Mouse (Mus musculus): ENCODE data around the gene Tmem234.
"Not testable (repeated sequence)": the region's sequence is repeated elsewhere in the genome, so short reads cannot be mapped to it uniquely, and the experiment has no call there.

Gene Tmem234

DNA sequence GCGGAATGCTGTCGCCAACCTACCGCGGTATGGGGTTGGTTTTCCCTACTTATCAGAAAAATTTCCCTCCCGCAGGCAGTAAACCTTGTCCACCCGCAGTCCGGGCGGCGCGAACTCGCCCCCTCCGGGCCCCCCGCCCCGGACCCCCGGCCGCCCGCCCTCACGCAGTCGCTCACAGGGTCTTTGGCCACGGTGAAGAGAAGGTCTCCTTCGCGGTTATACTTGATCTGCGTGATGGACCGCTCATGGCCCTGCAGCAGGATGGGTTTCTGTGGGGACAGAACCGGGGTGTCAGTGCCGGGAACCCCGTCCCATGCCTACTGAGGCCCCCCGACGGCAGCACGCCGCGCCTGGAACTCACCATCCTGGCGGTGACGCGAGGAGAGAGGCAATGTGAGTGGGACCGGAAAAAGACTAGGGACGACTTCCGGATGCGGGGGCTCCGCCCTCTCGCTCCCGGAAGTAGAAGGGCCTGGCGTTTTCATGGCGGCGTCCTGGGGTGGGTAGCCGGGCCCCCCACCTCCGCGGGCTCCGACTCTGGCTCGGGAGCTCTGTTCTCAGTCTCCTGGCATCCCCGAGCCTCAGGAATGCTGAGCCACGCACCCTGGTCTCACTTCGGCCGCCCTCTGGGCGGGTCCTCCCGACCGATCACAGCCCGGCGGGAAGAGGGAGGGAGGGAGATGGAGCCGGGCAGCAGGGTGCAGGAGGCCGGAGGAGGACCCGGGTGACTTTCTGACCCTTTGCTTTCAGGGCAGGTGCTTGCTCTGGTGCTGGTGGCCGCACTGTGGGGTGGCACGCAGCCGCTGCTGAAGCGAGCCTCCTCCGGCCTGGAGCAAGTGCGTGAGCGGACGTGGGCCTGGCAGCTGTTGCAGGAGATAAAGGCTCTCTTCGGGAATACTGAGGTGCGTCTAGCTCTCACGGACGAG is at the start of gene Tmem234, which contains the start of gene Eif3i:
Tmem234 (plus strand) TSS at position 436 of the 926 bp plus-strand sequence.
Eif3i (minus strand) TSS at position 416 of the 926 bp plus-strand sequence.
- DNase-seq (ENCODE audit: low read depth, low spot score), result peak; percentile 59

DNA sequence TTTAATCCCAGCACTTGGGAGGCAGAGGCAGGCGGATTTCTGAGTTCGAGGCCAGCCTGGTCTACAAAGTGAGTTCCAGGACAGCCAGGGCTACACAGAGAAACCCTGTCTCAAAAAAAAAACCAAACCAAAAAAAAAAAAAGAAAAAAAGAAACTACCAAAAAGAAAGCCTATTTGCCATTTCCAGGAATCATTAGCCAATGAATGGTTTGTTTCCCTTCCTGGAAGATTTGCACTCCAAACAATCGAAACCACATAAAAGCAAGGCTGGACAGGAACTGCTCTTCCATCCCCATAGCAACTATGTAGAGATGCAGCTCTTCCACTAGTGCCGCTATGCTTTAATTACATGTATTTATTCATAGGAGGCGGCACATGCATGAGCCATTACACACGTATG is 46.0 kb upstream of the Tmem234 start:
- not testable (repeated sequence) for DNase-seq (ENCODE audit: low read depth, low spot score)

DNA sequence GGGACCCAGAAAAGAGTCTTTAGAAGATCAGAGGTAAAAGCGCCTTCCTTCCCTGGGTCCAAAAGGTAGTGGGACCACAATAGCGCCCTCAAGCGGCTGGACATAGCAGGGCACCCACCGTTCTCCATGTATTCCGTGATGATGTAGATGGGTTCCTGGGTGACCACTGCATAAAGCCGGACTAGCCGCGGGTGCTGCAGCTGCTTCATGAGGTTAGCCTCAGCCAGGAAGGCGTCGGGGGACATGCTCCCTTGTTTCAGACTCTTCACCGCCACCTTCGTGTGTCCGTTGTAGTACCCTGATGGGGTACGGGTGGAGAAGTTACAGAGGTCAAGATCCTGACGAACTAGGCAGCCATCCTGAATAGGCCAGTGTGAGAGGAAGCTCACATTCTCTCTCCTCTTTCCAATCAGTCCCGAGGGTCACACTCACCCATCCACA is 45.0 kb upstream of the Tmem234 start:
- no peak for DNase-seq (ENCODE audit: low read depth, low spot score)

DNA sequence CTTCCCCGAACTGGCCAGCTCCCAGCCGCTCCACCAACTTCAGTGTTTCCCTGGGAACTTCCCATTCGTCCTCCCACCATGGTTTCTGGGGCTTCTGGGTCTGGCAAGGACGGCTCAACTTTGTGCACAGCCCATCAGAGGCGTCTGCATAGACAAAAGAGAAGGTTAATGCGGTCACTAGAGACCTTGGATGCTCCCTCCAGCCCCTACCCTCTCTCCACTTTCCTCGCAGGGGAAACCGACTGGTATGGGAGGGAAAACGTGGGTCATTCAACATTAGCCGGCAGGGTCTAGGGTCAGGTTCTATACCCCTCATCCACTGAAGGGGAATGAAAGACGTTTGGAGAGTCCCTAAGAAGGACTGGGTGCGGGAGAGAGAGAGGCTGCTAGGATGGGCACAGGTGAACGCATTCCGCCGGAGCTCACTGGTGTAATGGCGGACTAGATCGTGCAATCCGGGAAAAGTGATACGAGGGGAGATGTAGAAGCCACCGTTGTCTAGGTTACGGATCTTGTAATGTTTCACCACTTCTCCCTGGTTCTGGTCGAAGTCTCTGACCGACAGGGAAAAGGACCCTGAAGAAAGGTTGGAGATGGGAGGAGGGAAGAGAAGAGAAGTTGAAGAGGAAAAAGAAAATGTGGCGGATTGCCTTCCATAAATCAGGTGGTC is 44.5 kb upstream of the Tmem234 start:
- DNase-seq (ENCODE audit: low read depth, low spot score), result no peak

DNA sequence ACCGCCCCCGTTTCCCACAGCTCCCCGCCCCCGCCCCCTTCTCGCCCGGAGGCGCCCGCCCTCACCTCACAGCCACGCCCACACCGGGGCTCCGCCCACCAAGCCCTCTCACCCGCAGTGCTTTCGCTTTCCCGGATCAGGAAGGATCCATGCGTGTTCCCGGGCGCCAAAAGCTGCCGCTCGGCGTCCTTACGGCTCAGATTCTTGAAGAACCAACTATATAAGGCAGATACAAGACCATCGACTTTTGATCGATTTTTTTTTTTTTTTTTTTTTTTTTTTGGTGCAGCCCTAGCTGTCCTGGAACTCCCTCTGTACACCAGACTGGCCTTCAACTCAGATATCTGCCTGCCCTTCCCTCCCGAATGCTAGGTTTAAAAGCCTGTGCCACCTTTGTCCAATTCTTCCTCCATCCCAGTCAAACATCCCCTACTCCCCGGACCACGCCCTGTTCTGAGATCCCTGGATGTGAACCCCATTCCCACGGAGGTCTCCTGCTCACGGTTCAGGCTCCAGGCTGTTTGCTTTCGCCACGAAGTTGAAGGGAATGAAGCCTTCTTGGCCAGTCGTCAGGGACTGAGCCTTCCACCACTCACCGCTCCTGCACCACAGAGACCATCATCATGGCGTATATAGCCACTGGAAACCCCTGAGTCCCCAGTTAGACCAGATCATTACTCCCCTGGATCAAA is 43.8 kb upstream of the Tmem234 start:
- DNase-seq (ENCODE audit: low read depth, low spot score), result peak; percentile 89

DNA sequence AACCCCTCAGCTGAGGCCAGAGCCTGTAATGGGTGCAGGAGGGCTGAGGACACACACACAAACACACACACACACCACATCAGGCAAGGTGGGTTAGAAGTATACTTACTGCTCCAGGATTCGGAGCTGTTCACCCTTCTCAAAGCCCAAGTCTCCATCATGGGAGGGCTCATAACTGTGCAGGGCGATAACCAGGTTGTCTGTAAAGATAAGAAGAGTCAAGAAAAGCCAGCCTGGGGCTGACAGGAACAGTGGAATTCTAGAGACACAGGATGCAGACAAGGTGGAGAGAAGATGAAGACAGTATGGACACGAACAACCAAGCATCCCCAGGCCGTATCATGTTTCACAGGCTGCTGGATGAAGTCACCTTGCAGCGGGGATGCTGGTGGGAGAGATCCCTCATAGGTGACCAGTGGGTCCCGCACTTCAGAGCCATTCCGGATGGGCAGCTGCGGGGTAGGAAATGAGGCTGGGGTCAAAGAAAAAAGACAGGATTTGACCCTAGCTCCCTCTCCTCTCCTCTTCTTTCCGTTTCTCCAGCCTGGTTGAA is 43.1 kb upstream of the Tmem234 start:
- DNase-seq (ENCODE audit: low read depth, low spot score), result no peak

DNA sequence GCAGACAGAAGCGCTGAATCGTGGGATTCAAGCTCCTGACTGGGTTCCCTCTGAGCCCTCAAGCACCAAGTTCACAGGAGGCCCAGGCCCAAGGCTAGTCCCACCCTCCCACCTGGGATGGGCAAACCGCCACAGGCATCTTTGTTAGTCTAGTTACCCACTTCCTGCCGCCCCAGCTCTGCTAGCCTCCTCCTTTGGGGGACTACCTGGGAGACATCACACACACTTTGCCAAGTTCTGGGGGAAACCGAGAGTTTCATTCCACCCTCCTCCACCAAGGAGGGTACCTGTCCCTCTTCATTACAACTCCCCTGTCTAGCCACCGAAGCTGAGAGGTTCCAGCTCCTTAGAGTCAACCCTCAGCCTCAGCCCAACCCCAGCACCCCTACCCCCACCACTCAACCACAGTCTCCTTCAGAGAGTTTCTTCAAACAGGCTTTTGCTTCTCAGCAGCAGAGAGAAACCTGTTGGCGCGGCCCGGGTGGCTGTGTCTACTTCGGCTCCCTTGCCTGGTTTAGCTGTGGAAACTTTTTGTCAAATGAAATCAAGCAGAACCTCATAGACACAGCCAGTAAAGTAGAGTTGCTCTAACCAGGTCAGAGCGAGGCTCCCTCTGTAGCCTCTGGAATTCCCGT is 42.0 kb upstream of the Tmem234 start:
- DNase-seq (ENCODE audit: low read depth, low spot score), result no peak

DNA sequence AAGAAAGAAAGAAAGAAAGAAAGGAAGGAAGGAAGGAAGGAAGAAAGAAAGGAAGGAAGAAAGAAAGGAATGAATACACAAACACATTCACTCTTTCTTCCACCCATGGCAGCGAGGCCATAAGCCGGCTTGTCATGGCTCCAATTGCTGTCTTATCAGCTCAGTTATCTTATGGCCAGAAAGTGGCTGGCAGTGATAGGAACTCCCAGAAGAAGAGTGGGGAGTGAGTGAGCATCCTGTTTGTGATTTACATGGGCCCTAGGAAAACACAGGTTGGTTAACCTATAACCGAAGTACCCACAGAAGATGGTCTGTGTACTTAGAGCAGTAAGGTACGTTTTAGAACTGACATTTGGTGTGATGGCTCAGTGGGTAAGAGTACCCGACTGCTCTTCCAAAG is 39.3 kb upstream of the Tmem234 start:
- DNase-seq (ENCODE audit: low read depth, low spot score), result no peak

DNA sequence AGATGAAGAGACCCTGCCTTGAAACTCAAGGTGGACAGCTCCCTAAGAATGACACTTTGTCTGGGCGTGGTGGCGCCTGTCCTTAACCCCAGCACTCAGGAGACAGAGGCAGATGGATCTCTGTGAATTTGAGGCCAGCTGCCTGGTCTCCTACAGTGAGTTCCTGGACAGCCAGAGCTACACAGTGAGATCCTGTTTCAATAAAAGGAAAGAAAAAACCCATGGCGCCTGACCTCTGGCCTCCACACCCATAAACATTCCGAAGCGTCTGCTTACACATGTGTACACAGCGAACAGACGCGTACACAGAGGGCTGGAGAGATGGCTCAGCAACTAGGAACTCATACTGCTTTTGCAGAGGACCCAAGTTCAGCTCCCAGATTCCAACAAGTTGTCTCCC is 36.8 kb upstream of the Tmem234 start:
- peak; percentile 59 for DNase-seq (ENCODE audit: low read depth, low spot score)

DNA sequence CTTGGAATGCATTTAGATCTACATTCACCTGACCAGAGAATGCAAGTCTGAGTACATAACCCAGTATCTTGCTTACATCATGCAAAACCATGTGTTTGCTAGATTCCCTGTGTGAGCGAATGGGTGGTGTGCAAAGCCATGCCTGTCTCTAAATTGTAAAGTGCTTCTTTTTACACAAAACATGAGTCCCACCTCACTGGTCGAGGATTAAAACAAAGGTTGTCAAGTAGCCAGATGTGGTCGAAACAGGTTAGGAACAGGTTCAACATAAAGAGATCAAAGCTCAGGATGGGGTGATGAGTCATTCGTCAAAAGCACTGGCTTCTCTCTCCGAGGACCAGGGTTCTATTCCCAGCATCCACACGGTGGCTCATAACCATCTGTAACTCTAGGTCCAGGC is 35.3 kb upstream of the Tmem234 start:
- DNase-seq (ENCODE audit: low read depth, low spot score), result no peak

DNA sequence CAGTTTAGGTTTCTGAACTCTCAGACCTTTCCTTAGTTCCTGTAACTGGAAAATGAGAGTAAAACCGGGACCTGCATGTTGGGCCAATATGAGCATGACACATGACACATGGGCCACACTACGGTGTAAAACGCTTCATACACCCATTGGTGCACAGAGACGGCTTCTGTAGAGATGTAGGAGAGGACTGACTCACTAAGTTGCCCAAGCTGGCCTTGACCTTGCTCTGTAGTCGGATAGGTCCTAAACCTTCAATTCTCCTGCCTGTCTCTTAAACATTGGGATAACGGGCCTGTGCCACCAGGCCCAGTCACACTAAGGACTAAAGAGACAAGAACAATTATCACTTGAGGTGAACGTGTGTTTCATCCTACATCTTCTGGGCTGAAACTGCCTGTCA is 32.1 kb upstream of the Tmem234 start:
- no peak for DNase-seq (ENCODE audit: low read depth, low spot score)

DNA sequence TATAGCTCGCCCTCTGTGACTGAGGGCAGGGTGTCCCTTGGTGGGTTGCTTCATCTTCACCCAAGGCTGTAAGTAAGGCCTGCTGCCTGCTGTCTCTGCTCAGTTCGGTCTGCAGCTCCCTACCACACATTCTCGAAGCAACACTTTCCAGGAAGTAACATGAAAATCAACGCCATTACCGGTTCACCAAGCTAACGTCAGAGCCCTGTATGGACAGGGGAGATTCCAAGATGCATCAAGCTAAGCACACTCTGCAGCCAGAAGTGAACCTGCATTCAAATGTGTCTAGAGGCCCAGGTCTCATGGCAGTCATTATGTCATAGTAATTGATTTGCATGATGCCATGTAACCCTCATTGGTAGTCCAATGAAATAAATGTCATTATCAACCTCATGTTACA is 30.4 kb upstream of the Tmem234 start:
- no peak for DNase-seq (ENCODE audit: low read depth, low spot score)

DNA sequence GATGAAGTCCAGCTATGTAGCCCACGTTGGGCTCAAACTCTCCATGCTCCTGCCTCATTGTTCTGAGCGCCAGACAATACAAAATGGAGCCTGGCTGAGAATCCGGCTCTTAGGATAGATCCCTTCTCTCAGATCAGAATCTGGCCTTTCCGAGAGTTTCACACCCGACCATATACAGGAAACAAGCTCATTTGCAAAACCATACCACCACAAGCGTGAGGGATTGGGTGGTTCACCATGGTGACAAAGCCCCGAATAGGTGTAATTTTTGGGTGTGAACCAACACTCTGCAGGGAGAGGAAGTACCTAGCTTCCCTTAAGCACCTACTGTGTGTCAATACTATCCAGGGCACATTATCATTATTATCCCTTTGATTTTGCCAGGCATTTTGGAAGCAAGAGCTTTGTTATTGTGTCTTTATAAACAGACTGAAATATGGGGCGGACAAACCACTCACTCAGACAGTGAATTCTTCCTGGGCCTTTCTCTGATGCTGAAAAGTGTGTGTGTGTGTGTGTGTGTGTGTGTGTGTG is 28.9 kb upstream of the Tmem234 start:
- no peak for DNase-seq (ENCODE audit: low read depth, low spot score)

DNA sequence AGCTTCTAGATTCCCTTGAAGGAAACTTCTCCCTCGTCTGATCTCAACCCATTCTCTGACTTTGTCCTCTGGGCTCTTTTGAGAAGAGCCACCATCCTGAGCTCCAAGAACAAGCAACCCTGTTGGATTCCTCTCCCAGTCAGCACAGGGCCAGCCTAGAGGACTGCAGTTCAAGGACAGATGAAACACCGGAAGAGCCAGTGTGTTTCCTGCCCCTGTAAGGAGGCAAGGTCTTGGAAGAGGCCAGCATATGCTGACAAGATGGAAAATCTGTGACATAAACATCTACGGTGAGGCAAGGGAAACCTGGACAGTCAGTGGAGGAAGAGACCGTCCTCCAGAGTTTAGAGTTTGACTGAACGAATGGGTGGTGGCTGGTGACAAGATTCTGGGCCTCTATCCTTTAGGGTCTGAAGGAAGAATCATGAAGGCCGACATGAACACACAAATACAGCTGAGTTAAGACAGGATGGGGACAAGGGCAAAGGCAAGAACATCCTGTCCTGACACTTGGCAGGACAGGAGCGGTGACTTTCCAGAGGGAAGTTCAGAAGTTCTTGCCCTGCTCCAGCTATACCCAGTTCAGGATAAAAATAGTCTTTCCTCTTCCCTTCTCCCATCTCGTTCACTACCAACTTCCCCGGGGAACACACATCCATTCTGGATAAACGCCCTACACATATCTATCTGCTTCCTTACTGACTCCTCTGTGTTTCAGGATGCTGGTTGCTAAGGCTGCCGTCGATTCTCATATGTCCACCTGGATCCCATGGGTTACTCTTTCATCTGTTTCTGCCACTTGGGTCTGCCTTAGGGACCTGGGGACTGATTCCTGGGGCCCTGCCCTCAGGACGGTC is 28.0 kb upstream of the Tmem234 start:
- DNase-seq (ENCODE audit: low read depth, low spot score), result no peak

DNA sequence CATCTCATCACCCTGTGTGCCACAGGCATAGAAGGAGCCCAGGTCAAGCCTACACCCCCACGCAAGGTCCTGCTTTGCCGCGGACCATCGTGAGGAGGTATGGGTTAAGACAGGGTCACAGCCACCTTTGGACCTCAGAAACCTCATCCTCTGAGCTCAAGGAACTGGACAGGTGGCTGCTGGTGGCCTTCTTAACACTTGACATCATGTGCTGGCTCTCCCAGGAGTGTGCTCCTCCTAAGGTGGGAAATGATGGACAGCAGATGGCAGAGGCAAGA is 27.4 kb upstream of the Tmem234 start:
- DNase-seq (ENCODE audit: low read depth, low spot score), result no peak

DNA sequence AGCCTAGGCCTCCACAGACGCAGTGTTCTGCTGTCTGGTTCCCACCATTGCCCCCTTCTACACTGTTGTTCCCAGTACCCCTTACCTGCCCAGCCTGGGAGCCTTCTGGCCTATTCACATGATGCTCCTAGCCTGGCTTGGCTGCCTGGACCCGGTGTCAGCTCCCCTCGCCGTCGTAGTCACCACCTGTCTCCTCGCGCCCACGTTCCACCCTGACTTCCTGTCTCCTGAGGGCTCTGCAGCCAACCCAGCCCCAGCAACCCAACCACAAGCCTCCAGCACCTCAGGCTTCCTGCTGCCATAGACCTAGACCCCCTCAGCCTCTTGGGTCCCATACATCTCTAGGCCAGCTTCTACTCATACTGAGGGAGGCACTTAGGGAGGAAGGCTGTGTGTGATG is 27.0 kb upstream of the Tmem234 start, which contains the start of gene Lck:
Lck (minus strand) TSS at position 212 of the 400 bp plus-strand sequence.
- no peak for DNase-seq (ENCODE audit: low read depth, low spot score)

DNA sequence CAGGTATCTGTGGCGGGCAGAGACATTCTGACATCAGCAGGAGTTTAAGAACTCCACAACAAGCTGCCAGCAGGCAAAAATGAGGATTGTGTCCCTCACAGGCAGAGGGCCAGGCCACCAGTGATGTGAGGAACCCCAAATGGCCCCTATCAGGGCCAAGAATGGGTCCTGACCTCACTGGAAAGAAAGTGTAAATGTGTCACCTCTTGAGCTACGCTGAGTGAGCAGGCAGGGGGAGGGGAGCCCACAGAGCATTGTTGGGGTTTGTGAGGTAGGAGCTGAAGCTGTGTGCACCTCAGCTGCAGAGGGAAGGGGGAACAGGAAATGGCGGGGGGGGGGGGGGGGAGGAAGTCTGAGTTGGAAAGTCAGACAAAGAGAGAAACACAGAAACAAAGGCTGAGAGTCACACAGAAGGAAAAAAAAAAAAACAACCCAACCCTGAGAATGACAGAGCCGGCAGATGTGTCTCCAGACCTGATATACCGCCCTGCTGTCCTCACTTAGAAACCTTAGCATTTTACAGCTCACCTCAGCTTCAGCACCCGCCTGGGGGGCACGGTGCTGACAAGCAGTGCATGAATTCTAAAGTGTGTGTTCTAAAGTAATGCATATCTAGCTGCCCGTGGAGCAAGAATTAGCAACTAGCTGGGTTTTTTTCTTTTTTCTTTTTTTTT is 25.2 kb upstream of the Tmem234 start:
- DNase-seq (ENCODE audit: low read depth, low spot score), result no peak

DNA sequence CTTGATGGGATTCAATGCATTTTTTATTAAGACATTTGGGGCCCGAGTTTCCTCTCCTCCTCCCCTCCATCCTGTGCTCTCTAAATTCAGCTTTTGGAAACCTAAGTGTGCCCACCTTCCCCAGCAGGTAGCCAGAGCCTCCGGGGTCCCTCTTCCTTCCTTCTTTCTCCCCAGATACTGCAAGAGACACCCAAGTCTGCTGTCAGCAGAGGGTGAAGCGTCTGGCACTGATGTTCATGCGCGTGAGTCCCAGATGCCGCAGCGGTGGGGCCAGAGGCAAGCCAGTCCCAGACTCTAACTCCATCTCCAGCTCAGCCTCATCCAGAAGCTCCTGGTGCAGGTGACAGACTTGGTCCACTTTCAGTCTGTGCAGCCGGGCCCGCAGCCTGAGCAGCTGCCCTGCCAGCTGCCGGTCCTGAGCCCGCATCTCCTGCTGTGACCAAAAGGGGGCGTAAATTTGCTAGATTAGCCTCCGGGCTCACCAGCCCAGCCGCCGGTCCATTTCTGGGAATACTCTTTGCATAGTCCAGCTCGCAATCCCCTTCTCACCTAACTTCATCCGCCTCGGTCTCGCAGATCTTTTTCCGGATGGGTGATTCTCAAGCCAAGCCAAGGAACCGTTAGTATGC is 23.5 kb upstream of the Tmem234 start:
- DNase-seq (ENCODE audit: low read depth, low spot score), result no peak

DNA sequence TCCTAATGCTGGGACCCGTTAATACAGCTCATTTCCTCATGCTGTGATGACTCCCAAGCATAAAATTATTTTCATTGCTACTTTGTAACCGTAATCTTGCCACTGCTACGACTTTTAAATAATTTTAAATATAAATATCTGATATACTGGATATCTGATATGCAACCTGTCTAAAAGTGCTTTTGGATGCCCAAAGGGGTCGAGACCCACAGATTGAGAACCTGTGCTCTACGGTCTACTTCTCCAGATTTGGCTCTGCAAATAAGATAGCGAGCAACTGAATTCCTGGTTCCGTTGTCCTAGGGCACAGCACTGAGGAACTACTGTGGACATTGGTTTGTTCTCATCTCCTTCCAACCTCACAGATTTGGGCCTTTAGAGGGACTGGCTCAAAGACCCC is 22.8 kb upstream of the Tmem234 start:
- no peak for DNase-seq (ENCODE audit: low read depth, low spot score)

All from embryo, embryonic 11.5 days (tissue).